Mouse (Mus musculus) CH12.LX (cell line): ENCODE data around the gene Rab3b. TPM values are rescaled to one million over a fixed set of nuclear protein-coding genes. Genes with fewer than 3 reads are reported as not detected.

Experiments used
- DNase-seq: peaks from one replicate; pipeline ENCODE4 v3.0.0-alpha.2; 2013; ENCODE audit errors: extremely low read depth
- H3K27ac ChIP-seq: 2 replicates; pipeline ENCODE4 v1.5.1; 2012; ENCODE audit warnings: low read depth, mild to moderate bottlenecking, control low read depth, moderate library complexity; ENCODE audit not compliant: insufficient read depth
- H3K27me3 ChIP-seq: replicated peaks from 2 replicates; pipeline ENCODE3; 2012; ENCODE audit warnings: inconsistent platforms
- H3K36me3 ChIP-seq, 2 experiments: replicated peaks in 1 of 2; 2 replicates each; pipeline versions ENCODE3 to v1.6.1; 2012; ENCODE audit warnings: inconsistent platforms in 1 of 2, low read length in 1 of 2, mild to moderate bottlenecking in 1 of 2, mixed read lengths in 1 of 2, moderate library complexity in 1 of 2; ENCODE audit not compliant: control insufficient read depth in 1 of 2, insufficient read depth in 1 of 2
- H3K4me1 ChIP-seq, 2 experiments: 2 replicates each; pipeline ENCODE4 v1.6.1; 2012; ENCODE audit warnings: inconsistent platforms in 1 of 2, moderate library complexity in 1 of 2; ENCODE audit not compliant: insufficient read depth in 2 of 2, control insufficient read depth in 1 of 2
- H3K4me2 ChIP-seq: 2 replicates; pipeline ENCODE4 v1.6.1; 2012; ENCODE audit warnings: low read depth, mild to moderate bottlenecking, control low read depth; ENCODE audit not compliant: poor library complexity, insufficient read depth, severe bottlenecking
- H3K4me3 ChIP-seq, 3 experiments: fragments of 150-350 bp in 1 of 3; sonication (generic) in 1 of 3; replicated peaks in 1 of 3; 2 replicates each; pipeline versions ENCODE3 to v1.5.1; 2011 to 2012; ENCODE audit warnings: low read depth in 2 of 3, low read length in 2 of 3, mild to moderate bottlenecking in 2 of 3, moderate library complexity in 2 of 3, control low read depth in 1 of 3, improper control_type of control experiment in 1 of 3, inconsistent platforms in 1 of 3, mixed read lengths in 1 of 3; ENCODE audit not compliant: poor library complexity in 1 of 3
- H3K79me2 ChIP-seq: replicated peaks from 2 replicates; pipeline ENCODE4 v1.6.1; 2012; ENCODE audit warnings: mild to moderate bottlenecking, moderate library complexity; ENCODE audit not compliant: control insufficient read depth, poor library complexity, insufficient read depth, severe bottlenecking; ENCODE audit errors: extremely low read depth
- H3K9ac ChIP-seq: 2 replicates; pipeline ENCODE4 v1.6.1; 2012; ENCODE audit warnings: low read depth, mild to moderate bottlenecking, control low read depth, moderate library complexity; ENCODE audit not compliant: insufficient read depth
- H3K9me3 ChIP-seq: replicated peaks from 2 replicates; pipeline ENCODE3; 2012; ENCODE audit warnings: low read length, inconsistent platforms, mixed read lengths
- BHLHE40 ChIP-seq: IDR thresholded peaks from 2 replicates; pipeline ENCODE4 v1.6.1; 2011; ENCODE audit warnings: mild to moderate bottlenecking, low read depth, low read length, improper control_type of control experiment
- CHD1 ChIP-seq: IDR thresholded peaks from 2 replicates; pipeline ENCODE4 v1.6.1; 2012; ENCODE audit warnings: low read depth, low read length, improper control_type of control experiment, inconsistent platforms
- E2F4 ChIP-seq: IDR thresholded peaks from 2 replicates; pipeline ENCODE4 v1.6.1; 2011; ENCODE audit warnings: low read depth, low read length, improper control_type of control experiment; ENCODE audit not compliant: insufficient replicate concordance
- ELF1 ChIP-seq: IDR thresholded peaks from 2 replicates; pipeline ENCODE4 v1.6.1; 2014; ENCODE audit warnings: low read depth, mild to moderate bottlenecking, inconsistent platforms, low read length, improper control_type of control experiment
- GABPA ChIP-seq: IDR thresholded peaks from 2 replicates; pipeline ENCODE4 v1.6.1; 2012; ENCODE audit warnings: low read depth, low read length, improper control_type of control experiment, inconsistent platforms; ENCODE audit not compliant: insufficient replicate concordance
- HCFC1 ChIP-seq: IDR thresholded peaks from 2 replicates; pipeline ENCODE4 v1.6.1; 2012; ENCODE audit warnings: low read depth, mild to moderate bottlenecking, inconsistent platforms, low read length, improper control_type of control experiment
- IRF4 ChIP-seq: IDR thresholded peaks from 2 replicates; pipeline ENCODE4 v1.6.1; 2014; ENCODE audit warnings: low read depth, mild to moderate bottlenecking, inconsistent platforms, low read length, improper control_type of control experiment
- JUND ChIP-seq: conservative IDR thresholded peaks from 2 replicates; pipeline ENCODE4 v1.6.1; 2011; ENCODE audit warnings: low read depth, low read length, improper control_type of control experiment
- KAT2A ChIP-seq: IDR thresholded peaks from 2 replicates; pipeline ENCODE4 v1.6.1; 2012; ENCODE audit warnings: low read length, improper control_type of control experiment, inconsistent platforms; ENCODE audit not compliant: insufficient replicate concordance
- MAX ChIP-seq: IDR thresholded peaks from 2 replicates; pipeline ENCODE4 v1.6.1; 2011; ENCODE audit warnings: low read length, improper control_type of control experiment
- MAZ ChIP-seq: IDR thresholded peaks from 2 replicates; pipeline ENCODE4 v1.6.1; 2012; ENCODE audit warnings: low read depth, mild to moderate bottlenecking, inconsistent platforms, low read length, improper control_type of control experiment, moderate library complexity
- MYC ChIP-seq: IDR thresholded peaks from 2 replicates; pipeline ENCODE4 v1.6.1; 2011; ENCODE audit warnings: low read depth, mild to moderate bottlenecking, improper control_type of control experiment, low read length
- PAX5 ChIP-seq: IDR thresholded peaks from 2 replicates; pipeline ENCODE4 v1.6.1; 2012; ENCODE audit warnings: low read length, inconsistent platforms, mixed read lengths
- RCOR1 ChIP-seq: conservative IDR thresholded peaks from 2 replicates; pipeline ENCODE4 v1.6.1; 2012; ENCODE audit warnings: low read depth, mild to moderate bottlenecking, inconsistent platforms, low read length, improper control_type of control experiment
- SIN3A ChIP-seq: IDR thresholded peaks from 2 replicates; pipeline ENCODE4 v1.6.1; 2012; ENCODE audit warnings: low read length, improper control_type of control experiment, inconsistent platforms
- SMC3 ChIP-seq: IDR thresholded peaks from 2 replicates; pipeline ENCODE4 v1.6.1; 2011; ENCODE audit warnings: low read depth, low read length, improper control_type of control experiment
- TBP ChIP-seq: conservative IDR thresholded peaks from 2 replicates; pipeline ENCODE4 v1.6.1; 2011; ENCODE audit warnings: low read depth, low read length, improper control_type of control experiment
- USF1 ChIP-seq: IDR thresholded peaks from 2 replicates; pipeline ENCODE4 v1.6.1; 2014; ENCODE audit warnings: low read depth, mild to moderate bottlenecking, inconsistent platforms, low read length, improper control_type of control experiment
- USF2 ChIP-seq: conservative IDR thresholded peaks from 2 replicates; pipeline ENCODE4 v1.6.1; 2011; ENCODE audit warnings: low read depth, low read length, improper control_type of control experiment
- ZC3H11A ChIP-seq: IDR thresholded peaks from 2 replicates; pipeline ENCODE4 v1.6.1; 2012; ENCODE audit warnings: low read depth, mild to moderate bottlenecking, inconsistent platforms, low read length, improper control_type of control experiment
- ZKSCAN1 ChIP-seq: IDR thresholded peaks from 2 replicates; pipeline ENCODE4 v1.6.1; 2012; ENCODE audit warnings: low read depth, inconsistent platforms, low read length, improper control_type of control experiment, borderline replicate concordance
- ZMIZ1 ChIP-seq: IDR thresholded peaks from 2 replicates; pipeline ENCODE4 v1.6.1; 2012; ENCODE audit warnings: low read depth, mild to moderate bottlenecking, inconsistent platforms, low read length, improper control_type of control experiment
- ZNF384 ChIP-seq: IDR thresholded peaks from 2 replicates; pipeline ENCODE4 v1.6.1; 2012; ENCODE audit warnings: low read depth, low read length, improper control_type of control experiment, inconsistent platforms
- dilution Hi-C: fragments of 300-500 bp; cut with MboI; formaldehyde crosslinking; loops from 2 replicates; pipeline ENCODE4 v1.14.3; 2020; ENCODE audit warnings: low sequenced_read_pairs; ENCODE audit not compliant: extremely low pct_unique_long_range_greater_than_20kb, extremely low pct_ligation_motif_present
- in situ Hi-C: fragments of 300-500 bp; cut with MboI; formaldehyde crosslinking; loops from 3 replicates; pipeline ENCODE4 v1.14.3; 2019; ENCODE audit warnings: low sequenced_read_pairs, low pct_ligation_motif_present, low pct_unique_long_range_greater_than_20kb, mixed read lengths
- polyA plus RNA-seq: library from polyadenylated mRNA; unstranded; fragments of >175 nt; gene quantifications from 2 replicates; pipeline ENCODE4 v1.2.1, GENCODE M21; 2012; ENCODE audit warnings: low read depth; ENCODE audit not compliant: insufficient read length
- total RNA-seq, 2 experiments: library from RNA; depleted of rRNA; stranded (reverse); fragments of 300-350 nt in 1 of 2; fragments of >200 nt in 1 of 2; gene quantifications; 2 replicates each; pipeline ENCODE4 v1.2.3; 2012 to 2014

Gene Rab3b
- total and polyA plus RNA-seq, 3 experiments, result 0.56 to 0.94 (median 0.85) TPM

DNA sequence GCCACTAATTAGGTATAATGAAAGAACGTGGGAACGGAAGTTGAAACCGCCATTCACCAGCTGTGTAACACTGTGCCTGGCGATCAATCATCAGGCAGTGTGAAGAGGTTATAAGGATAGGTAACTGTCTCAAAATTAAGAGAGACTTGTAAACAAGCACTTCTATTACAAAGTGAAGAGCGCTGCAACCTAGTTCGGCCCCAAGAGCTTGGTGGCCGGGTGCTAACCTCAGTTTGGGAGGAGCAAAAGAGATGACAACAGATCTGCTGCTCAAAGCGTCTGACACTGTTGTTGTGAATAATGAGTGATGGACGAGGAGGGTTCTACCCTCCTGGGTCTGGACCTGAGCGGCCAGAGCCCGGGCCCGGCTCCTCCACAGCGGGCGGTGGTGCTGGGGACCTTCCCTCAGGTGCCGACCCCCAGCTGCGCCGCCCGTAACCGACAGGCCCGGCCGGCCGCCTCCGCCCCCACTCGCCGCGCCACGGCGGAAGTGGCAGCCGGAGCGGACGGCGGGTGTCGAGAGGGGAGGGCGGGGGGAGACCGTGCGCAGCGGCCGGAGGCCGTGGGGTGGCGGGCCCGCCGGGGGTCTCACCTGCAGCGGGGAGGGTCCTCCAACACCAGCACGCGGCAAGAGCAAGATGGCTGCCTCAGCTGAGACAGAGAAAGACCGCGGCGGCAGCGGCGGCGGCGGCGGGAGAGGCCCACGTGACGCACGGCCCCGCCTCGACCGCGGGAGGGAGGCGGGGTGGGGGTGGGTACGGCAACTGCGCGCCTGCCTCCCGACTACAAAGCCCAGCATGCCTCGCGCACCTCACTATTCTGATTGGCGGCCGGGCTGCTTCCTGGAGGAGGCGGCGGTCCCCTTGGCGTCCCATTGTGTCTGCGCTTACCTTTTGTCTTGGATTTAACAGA, 45.7 kb upstream of the Rab3b start, which contains the start of gene Btf3l4 (continued):
- peak; percentile 82; the same call in 1 of the 2 replicates for TF ChIP-seq KAT2A

DNA sequence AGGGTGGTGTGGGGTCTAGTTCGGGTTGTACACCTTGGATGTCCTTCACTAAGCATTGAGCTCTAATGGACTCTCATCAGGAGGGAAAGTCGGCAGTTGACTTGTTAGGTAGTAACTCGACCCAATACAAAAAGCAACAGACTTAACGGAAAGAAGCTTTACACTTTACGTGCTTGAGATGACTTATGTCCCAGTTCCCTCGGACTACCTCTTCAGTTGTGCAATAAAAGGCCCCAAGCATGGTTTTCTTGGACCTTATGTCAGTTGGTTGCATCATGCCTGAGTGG, 45.1 kb upstream of the Rab3b start:
- in situ Hi-C loops, result no loop called here
- TF ChIP-seq MYC (0 out of 2 replicates have a peak, but pooled peaks have one; percentile 35), KAT2A (no peak), CHD1 (peak; percentile 69; the same call in 1 of the 2 replicates), MAX (no peak), SIN3A (peak; percentile 40; the same call in 1 of the 2 replicates), BHLHE40 (no peak)
- dilution Hi-C loops, result no loop called here

DNA sequence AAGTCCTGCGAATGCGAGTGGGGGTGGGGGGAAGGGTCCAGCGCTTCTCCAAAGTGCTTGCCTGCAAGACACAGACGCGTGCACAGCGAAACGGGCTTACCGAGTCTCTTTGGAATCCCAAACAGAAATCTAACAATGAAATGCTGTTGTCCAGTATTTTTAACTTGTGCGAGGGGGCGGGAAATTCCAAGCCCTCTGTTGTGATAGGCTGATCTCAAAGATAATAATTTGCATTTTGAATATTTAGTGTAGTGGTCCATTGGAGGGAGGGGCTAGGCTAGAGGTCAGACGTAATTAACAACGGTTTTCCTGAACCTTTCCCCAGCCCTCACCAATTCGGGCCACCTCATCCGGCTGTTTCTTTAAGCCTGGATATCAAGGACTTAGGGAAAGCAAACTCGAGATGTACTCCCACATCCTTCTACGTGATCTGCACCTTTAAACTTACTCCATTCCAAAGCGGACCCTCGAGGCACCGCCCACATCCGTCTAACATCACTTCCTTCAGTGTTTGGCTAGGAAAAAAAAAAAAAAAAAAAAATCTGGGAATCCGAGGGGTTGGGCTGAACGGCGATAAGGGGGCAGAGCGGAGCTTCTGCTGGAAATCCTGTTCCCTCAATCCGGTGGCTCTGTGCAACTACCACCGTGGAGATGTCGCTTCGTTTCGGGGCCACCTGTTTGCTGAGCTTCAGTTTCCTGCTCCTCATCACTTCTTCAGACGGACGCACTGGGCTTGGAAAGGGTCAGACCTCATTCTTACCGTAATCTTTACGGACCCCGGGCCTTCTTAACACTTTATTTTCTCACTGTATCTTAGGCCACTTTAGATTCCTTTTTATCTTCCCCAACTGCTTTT, 44.5 kb upstream of the Rab3b start, which contains the start of gene Txndc12:
TSS of gene Txndc12 (plus strand) at position 487 of the 856 bp plus-strand sequence.
- in situ Hi-C loops, result no loop called here
- Histone ChIP-seq H3K9me3 (no peaks in the 10 kb centered on the region), H3K4me2 (peak within 1 kb of the TSS; percentile 83), H3K4me1 (peaks cover 0 to 42% of the 10 kb centered on the region in 2 experiments; a peak in 2 of 4 replicates), H3K27me3 (no peaks in the 10 kb centered on the region), H3K9ac (peak within 1 kb of the TSS; percentile 98), H3K4me3 (peak within 1 kb of the TSS; percentile 72 to 89 (median 76)), H3K79me2 (peaks cover 48% of the 10 kb centered on the region), H3K27ac (peak within 1 kb of the TSS; percentile 98), H3K36me3 (peaks cover 8 to 25% of the 10 kb centered on the region in 2 experiments)
- DNase-seq, result peak; percentile 87
- dilution Hi-C loops, result no loop called here
- no peak for TF ChIP-seq ZKSCAN1
- TF ChIP-seq MAZ, result peak; percentile 95
- no peak for TF ChIP-seq SMC3
- TF ChIP-seq MAX, result peak; percentile 45
- no peak for TF ChIP-seq GABPA
- no peak; the same call in 1 of the 2 replicates for TF ChIP-seq ELF1
- no peak for TF ChIP-seq ZC3H11A
- peak; percentile 41; the same call in 1 of the 2 replicates for TF ChIP-seq KAT2A
- no peak for TF ChIP-seq PAX5
- peak; percentile 76; the same call in 1 of the 2 replicates for TF ChIP-seq SIN3A
- peak; percentile 98 for TF ChIP-seq ZNF384
- no peak for TF ChIP-seq USF1
- TF ChIP-seq ZMIZ1, result peak; percentile 92
- TF ChIP-seq USF2, result no peak
- peak; percentile 79 for TF ChIP-seq HCFC1
- TF ChIP-seq E2F4, result peak; percentile 90; the same call in 1 of the 2 replicates
- peak; percentile 7; the same call in 1 of the 2 replicates for TF ChIP-seq MYC
- TF ChIP-seq RCOR1, result peak; percentile 72; the same call in 1 of the 2 replicates
- peak; percentile 97 for TF ChIP-seq TBP
- no peak for TF ChIP-seq JUND
- TF ChIP-seq CHD1, result no peak; the same call in 1 of the 2 replicates
- peak; percentile 35; the same call in 1 of the 2 replicates for TF ChIP-seq IRF4

More for the DNA sequence above, 45.1 kb upstream of the Rab3b start:
- Histone ChIP-seq H3K36me3 (peaks cover 10 to 28% of the 10 kb centered on the region in 2 experiments), H3K4me1 (peaks cover 0 to 42% of the 10 kb centered on the region in 2 experiments; a peak in 2 of 4 replicates), H3K27ac (peak overlapping the region; percentile 98), H3K79me2 (peaks cover 48% of the 10 kb centered on the region), H3K9me3 (no peaks in the 10 kb centered on the region), H3K9ac (peak overlapping the region; percentile 98), H3K4me3 (peak overlapping the region; percentile 72 to 83 (median 76)), H3K27me3 (no peaks in the 10 kb centered on the region), H3K4me2 (peak overlapping the region; percentile 38; the same call in 1 of the 2 replicates)
- no peak for DNase-seq
